Mouse (Mus musculus) E14TG2a.4 (cell line): Measurements from ENCODE around the gene Psg19.
"Not testable (repeated sequence)": the region's sequence is repeated elsewhere in the genome, so short reads cannot be mapped to it uniquely, and the experiment has no call there.

Source experiments
- H3K27me3 ChIP-seq: 2 replicates; pipeline ENCODE4 v1.6.1; 2014; ENCODE audit warnings: low read length, control low read depth; ENCODE audit not compliant: insufficient read depth
- H3K36me3 ChIP-seq: 2 replicates; pipeline ENCODE4 v1.6.1; 2014; ENCODE audit warnings: low read length, control low read depth; ENCODE audit not compliant: insufficient read depth
- H3K4me1 ChIP-seq: replicated peaks from 2 replicates; pipeline ENCODE4 v1.6.1; 2014; ENCODE audit warnings: low read depth, low read length, control low read depth
- H3K4me3 ChIP-seq: replicated peaks from 2 replicates; pipeline ENCODE4 v1.5.1; 2014; ENCODE audit warnings: mild to moderate bottlenecking, low read length
- H3K9me3 ChIP-seq: 2 replicates; pipeline ENCODE4 v1.6.1; 2014; ENCODE audit warnings: low read length, control low read depth
- CTCF ChIP-seq: conservative IDR thresholded peaks from 2 replicates; pipeline ENCODE4 v1.5.1; 2014; ENCODE audit warnings: low read length
- NANOG ChIP-seq: IDR thresholded peaks from 2 replicates; pipeline ENCODE4 v1.6.1; 2014; ENCODE audit warnings: borderline replicate concordance, low read length, mixed read lengths
- POU5F1 ChIP-seq: IDR thresholded peaks from 2 replicates; pipeline ENCODE4 v1.6.1; 2014; ENCODE audit warnings: low read length, borderline replicate concordance

The Psg19 gene

GRCm38 (mm10) chr7:18749896-18750477 is 48.3 kb downstream of the Psg19 start:
- not testable (repeated sequence) for H3K27me3 ChIP-seq, H3K4me3 ChIP-seq, H3K36me3 ChIP-seq
- peak; percentile 56 for TF ChIP-seq CTCF
- peaks cover 26% of the 10 kb centered on the region for H3K9me3 ChIP-seq
- peaks cover 18% of the 10 kb centered on the region for H3K4me1 ChIP-seq

DNA sequence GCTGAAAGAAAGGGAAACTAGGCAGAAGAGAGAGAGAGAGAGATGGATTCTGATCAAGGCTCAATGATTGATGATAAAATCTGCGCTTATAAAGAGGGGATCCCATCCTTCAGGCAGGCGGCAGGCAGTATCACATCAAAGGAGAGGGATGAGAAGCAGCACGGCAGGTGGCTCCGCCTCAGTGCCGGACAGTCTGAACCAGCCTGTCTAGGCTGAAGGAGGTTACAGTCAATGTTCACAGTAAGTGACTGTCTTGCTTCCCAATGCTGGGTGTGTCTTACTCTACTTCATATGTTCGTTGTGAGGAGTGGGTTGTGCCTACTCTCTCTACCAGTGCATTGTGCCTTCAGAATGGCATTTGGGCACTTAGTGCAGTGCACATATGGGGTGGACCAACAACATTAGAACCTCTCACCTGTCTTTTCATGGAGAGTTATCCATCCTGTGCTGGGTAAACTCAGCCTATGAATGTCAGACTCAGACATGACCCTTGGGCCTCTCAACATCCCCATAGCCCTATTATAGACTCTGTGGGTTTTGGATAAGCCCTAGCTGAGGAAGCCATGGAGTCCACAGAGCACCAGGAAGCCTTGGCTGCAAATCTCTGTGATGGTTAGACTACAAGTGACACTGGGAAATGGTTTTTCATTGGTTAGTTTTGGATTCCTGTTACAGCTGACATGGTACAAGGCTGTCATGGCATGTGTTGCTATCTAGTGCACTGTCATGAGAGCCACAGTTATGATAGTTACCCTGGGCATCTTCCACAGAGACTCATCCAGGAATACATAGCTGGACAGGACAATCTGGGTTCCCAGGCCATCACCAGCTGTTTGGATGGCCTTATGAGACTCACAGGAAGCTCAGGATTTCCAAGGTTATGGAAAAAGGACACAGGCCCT is 49.1 kb downstream of the Psg19 start:
- Histone ChIP-seq H3K4me1 (peaks cover 18% of the 10 kb centered on the region), H3K36me3 (no peaks in the 10 kb centered on the region), H3K27me3 (no peaks in the 10 kb centered on the region), H3K4me3 (peak overlapping the region; percentile 57; the same call in 1 of the 2 replicates), H3K9me3 (peaks cover 26% of the 10 kb centered on the region)
- no peak for TF ChIP-seq POU5F1
- TF ChIP-seq NANOG, result no peak
- TF ChIP-seq CTCF, result no peak

- 0 out of 2 replicates have a peak, but pooled peaks have one; percentile 16 for TF ChIP-seq POU5F1
- not testable (repeated sequence) for H3K36me3 ChIP-seq, H3K27me3 ChIP-seq
- peaks cover 18% of the 10 kb centered on the region for H3K4me1 ChIP-seq
- peaks cover 23% of the 10 kb centered on the region for H3K9me3 ChIP-seq
- H3K4me3 ChIP-seq, result peak overlapping the region; percentile 57; the same call in 1 of the 2 replicates
Observed at GRCm38 (mm10) chr7:18747420-18747819, 50.9 kb downstream of the Psg19 start.

DNA sequence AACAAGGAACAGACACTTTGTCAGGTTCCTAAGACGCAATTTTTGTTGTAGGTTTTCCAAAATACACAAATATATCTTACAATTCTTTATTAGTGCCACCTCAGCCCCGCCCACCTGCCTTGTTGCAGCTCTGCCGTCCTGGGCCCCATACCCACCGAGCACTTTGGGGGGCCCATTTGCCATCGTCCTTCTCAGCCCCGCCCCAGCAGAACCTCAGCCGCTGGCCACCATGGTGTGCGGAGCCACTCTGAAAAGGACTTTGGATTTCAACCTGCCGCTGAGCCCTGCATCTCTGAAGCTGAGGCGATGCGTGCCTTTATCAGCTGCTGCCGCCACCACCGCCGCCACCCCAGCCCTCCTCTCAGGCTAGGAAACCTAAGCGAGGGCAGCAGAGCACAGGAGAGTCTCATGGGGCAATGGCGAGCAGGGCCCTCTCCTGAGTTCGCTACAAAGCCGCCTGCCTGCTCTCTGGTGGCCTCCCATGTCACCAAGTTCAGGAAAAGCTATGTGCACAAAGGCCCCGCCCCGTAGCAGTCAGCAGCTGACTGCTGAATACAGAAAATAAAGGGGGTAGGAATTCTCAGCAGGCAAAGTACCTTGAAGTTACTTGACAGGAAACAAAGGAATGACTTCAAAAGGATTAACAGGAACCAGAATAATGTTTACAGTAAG is 52.0 kb downstream of the Psg19 start:
- Histone ChIP-seq H3K4me1 (peaks cover 22% of the 10 kb centered on the region), H3K27me3 (no peaks in the 10 kb centered on the region), H3K9me3 (peaks cover 21% of the 10 kb centered on the region), H3K4me3 (peak overlapping the region; percentile 85), H3K36me3 (no peaks in the 10 kb centered on the region)
- TF ChIP-seq CTCF (no peak), POU5F1 (no peak), NANOG (peak; percentile 9; the same call in 1 of the 2 replicates)
